Mouse (Mus musculus): ENCODE measurements around the gene Vti1b. TPM values are rescaled to one million over a fixed set of nuclear protein-coding genes. Genes with fewer than 3 reads are reported as not detected.

Vti1b gene
- 65.0 and 72.1 TPM in 2 replicates for polyA plus RNA-seq (2015; fragmentation: Nextera tagmentation; extraction: Ambion mirVana)

DNA sequence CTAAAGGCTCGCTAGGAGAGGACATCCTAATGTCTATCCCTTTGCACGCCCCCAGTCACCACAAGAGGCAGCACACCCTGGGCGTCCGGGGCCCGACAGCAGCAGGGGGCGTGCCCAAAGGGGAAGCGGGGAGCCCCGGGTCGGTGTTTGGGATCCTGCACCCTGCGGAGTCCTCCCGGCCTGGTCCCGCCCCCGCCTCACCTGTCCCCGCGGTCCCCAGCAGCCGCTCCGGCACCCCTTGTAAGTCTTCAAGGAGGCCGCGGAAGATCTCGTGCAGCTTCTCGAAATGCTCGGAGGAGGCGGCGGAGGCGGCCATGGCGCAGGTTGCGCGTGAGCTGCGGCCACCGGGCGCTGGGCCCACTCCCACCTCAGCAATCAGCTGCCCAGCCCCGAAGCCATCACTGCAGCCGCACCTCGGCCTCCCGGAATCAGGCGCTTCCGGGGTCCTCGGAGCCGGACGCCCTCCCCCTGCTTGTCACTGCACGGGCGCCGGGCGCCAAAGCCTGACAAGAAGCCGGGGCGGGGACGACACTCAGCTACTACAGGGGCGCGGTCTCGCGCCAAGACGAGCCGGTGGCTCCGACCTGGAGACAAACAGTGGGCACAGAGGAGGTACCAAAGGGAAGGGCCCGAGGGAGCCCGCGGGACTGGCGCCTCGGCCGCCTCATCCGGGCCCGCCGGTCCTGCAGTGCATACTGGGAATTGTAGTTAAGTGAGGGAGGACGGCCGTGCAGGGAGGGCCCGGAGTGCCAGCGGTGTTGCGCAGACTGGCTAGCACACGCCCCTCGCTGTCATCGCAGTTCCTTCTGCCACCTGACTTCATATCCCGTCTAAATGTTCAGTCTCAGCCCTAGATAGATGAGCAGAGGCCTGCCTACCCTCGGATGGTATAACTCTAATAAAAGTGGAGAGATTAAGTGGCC lies at the start of gene Vti1b:
TSS of gene Vti1b (minus strand) at position 649 of the 923 bp plus-strand sequence.

DNA sequence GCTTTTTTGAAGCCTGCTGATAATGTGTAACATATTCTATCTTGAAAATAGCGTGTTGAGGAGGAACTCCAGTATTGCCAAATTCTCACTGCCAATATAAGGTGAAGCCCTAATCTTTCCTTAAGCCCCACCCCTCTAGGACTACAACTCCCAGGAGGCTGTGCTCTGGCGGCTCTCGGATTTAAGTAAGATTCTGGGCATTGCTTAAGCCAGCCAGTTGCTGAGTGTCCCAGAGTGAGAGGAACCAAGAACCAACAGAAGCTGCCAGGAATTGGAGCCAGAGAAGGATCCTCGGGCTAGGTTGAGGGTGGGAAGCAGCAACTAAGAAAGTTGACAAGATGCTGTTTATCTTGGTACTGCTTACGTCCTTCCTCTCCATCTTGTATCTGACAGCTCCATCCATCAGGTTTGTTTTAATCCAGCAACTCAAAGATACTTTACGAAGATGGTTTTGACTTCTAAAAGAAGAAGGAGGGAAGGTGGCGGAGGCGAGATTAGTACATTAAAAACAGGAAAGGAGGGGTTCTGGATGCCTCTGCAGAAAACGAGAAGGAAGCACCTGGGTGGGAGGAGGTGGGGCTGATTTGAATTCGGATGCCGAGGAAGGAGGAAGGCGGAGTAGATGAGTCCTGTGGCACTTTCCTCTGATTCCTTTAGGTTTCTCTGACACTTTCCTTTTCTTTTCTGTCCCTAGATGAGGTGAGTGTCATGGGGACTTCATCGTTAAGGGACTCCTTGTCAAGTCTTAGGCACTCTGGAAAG lies 36.4 kb upstream of the Vti1b start, which contains the start of gene Rdh12:
TSS of gene Rdh12 (plus strand) at position 212 of the 762 bp plus-strand sequence.

DNA sequence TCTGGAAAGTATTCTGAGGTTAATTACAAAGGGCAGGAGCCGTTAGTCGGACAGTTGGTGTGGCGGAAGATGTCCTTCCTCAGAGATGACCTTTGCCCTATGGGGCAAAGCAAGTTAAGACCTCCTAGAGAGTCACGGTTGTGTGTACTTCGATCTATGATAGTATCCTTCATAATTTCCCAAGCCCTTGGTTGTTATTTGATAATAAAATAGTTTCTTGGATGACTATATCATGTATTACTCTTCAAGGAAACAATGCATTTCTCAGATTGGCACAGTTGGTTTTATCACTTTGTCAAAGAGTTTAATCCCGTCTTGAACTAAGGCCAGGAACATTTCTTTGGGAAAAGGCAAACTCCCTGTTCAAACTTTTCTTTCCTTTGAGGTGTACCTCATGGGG lies 19.7 kb upstream of the Vti1b start, which contains the start of gene Rdh11:
TSS of gene Rdh11 (minus strand) at position 101 of the 400 bp plus-strand sequence.

DNA sequence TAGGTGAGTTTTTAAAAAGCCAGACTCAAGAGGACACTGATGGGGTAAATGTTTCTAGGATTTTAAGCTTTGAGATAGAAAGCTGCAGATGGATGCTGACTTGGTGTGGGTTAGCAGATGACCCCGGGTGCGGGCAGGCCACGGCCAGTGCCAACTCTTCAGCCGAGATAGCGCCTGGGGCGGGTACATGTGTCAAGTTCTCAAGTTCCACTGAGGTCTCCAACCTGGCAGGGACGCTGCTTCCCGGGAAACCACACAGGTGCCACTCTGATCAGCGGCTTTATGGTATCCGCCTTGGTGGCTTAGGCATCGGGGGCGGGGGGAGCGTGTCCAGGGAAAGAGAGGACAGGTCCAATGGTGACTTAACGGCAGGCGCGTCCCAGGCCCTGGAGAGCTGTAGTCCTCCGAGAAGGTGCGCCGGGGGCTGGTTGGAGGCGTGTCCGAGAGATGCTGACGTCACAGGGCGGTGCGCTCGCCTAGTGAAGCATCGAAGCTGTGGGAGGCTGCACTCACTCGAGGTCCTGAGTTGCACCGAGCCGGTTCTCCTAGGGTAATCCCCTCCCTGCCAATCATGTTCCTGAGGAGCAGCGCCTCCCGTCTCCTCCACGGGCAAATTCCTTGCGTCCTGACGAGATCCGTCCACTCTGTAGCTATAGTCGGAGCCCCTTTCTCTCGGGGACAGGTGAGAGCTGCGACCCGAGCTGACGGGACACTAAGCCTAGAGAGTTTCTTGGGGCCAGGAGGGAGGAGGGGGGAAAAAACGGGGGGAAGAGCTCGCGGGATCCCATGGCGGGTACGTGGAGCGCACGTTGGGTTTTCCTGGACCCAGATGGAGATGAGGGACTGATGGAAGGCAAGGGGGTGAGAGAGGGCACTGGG lies 41.9 kb downstream of the Vti1b start, which contains the start of gene Arg2:
TSS of gene Arg2 (plus strand) at position 479 of the 879 bp plus-strand sequence.

Other genes starting within 250 kb of the Vti1b start
- gene Tmem229b, start 165.0 kb downstream of the Vti1b start, polyA plus RNA-seq (2015; fragmentation: Nextera tagmentation; extraction: Ambion mirVana): 2.5 and 3.5 TPM in 2 replicates
- gene Plekhh1, start 143.5 kb downstream of the Vti1b start, polyA plus RNA-seq (2015; fragmentation: Nextera tagmentation; extraction: Ambion mirVana): 0.42 and 0.54 TPM in 2 replicates
- gene Pigh, start 83.0 kb downstream of the Vti1b start, polyA plus RNA-seq (2015; fragmentation: Nextera tagmentation; extraction: Ambion mirVana): 5.1 and 7.2 TPM in 2 replicates
- not detected in 2 replicates for gene Arg2, start 41.9 kb downstream of the Vti1b start, polyA plus RNA-seq (2015; fragmentation: Nextera tagmentation; extraction: Ambion mirVana)
- 5.9 and 6.8 TPM in 2 replicates for gene Rdh11, start 19.6 kb upstream of the Vti1b start, polyA plus RNA-seq (2015; fragmentation: Nextera tagmentation; extraction: Ambion mirVana)
- gene Rdh12, start 36.2 kb upstream of the Vti1b start, polyA plus RNA-seq (2015; fragmentation: Nextera tagmentation; extraction: Ambion mirVana): 0.76 and 2.2 TPM in 2 replicates
- gene Zfyve26, start 123.6 kb upstream of the Vti1b start, polyA plus RNA-seq (2015; fragmentation: Nextera tagmentation; extraction: Ambion mirVana): 5.7 TPM in 2 replicates
- gene Rad51b, start 124.6 kb upstream of the Vti1b start, polyA plus RNA-seq (2015; fragmentation: Nextera tagmentation; extraction: Ambion mirVana): 1.7 and 2.0 TPM in 2 replicates

Data from skeletal muscle tissue, postnatal 0 days (tissue).